Mouse (Mus musculus): ENCODE data around the gene Cyp46a1. TPM values are rescaled to one million over a fixed set of nuclear protein-coding genes. Genes with fewer than 3 reads are reported as not detected.

The Cyp46a1 gene
- total RNA-seq, 1 experiment: 0.98 TPM

DNA sequence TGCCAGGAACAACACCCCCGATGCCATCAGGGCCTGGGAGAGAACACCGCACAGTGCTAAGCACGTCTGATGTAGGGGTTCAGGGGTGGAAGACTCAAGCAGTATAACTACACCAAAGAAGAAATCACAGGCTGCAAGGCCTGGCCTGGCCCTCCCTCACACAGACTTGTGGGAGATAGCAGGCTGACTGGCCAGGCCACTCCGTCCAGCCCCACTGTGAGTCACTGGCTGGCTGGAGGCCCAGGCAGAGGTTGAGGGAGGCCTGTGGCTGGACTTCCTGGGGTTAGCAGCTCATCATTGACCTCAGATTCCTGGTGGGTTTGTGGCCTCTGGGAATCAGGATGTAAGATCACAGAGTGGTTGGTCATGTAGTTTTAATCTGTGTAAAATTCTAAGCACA, 59.5 kb downstream of the Cyp46a1 start:
- Histone ChIP-seq H3K36me3 (ENCODE audit: control insufficient read depth, insufficient read depth, low read length, poor library complexity, severe bottlenecking) (no peaks in the 10 kb centered on the region), H3K9me3 (ENCODE audit: control insufficient read depth, insufficient read depth, low read depth, low read length) (no peaks in the 10 kb centered on the region), H3K27ac (ENCODE audit: insufficient read depth, low read depth, low read length, poor library complexity, severe bottlenecking) (no peak overlapping the region), H3K4me1 (ENCODE audit: control insufficient read depth in 2 of 2, insufficient read depth in 2 of 2, low read length in 2 of 2, poor library complexity in 1 of 2) (no peaks in the 10 kb centered on the region; a peak in 1 of 4 replicates), H3K9ac (ENCODE audit: insufficient read depth, low read depth, low read length, poor library complexity, severe bottlenecking) (no peak overlapping the region), H3K4me3 (ENCODE audit: insufficient read depth in 1 of 2, low read depth in 1 of 2, low read length in 2 of 2, poor library complexity in 1 of 2, severe bottlenecking in 1 of 2) (no peak overlapping the region)
- no peak for DNase-seq (ENCODE audit: low read depth, low spot score)
- in situ Hi-C loops (cut with MboI; ENCODE audit: low sequenced_read_pairs in 2 of 2, unreplicated experiment in 2 of 2): no loop called here
- TF ChIP-seq CHD2 (IDR thresholded peaks at IDR 0.05; ENCODE audit: low read depth, low read length) (no peak), ZNF384 (IDR thresholded peaks at IDR 0.05; ENCODE audit: low read depth, low read length) (no peak), HCFC1 (IDR thresholded peaks at IDR 0.05; ENCODE audit: borderline replicate concordance, insufficient read depth, low read length) (no peak), ZC3H11A (IDR thresholded peaks at IDR 0.05; ENCODE audit: borderline replicate concordance, low read depth, low read length) (no peak), MAFK (IDR thresholded peaks at IDR 0.05; ENCODE audit: insufficient read depth, low read depth, low read length) (no peak)

- no peak overlapping the region for H3K27ac ChIP-seq (ENCODE audit: insufficient read depth, low read depth, low read length, poor library complexity, severe bottlenecking)
- no peaks in the 10 kb centered on the region for H3K36me3 ChIP-seq (ENCODE audit: control insufficient read depth, insufficient read depth, low read length, poor library complexity, severe bottlenecking)
- in situ Hi-C loops (cut with MboI; ENCODE audit: low sequenced_read_pairs in 2 of 2, unreplicated experiment in 2 of 2): no loop called here
- no peak for TF ChIP-seq ZNF384 (IDR thresholded peaks at IDR 0.05; ENCODE audit: low read depth, low read length)
- no peak for TF ChIP-seq ZC3H11A (IDR thresholded peaks at IDR 0.05; ENCODE audit: borderline replicate concordance, low read depth, low read length)
- TF ChIP-seq HCFC1 (IDR thresholded peaks at IDR 0.05; ENCODE audit: borderline replicate concordance, insufficient read depth, low read length): no peak
- no peak for TF ChIP-seq CHD2 (IDR thresholded peaks at IDR 0.05; ENCODE audit: low read depth, low read length)
- TF ChIP-seq MAFK (IDR thresholded peaks at IDR 0.05; ENCODE audit: insufficient read depth, low read depth, low read length): no peak
- no peaks in the 10 kb centered on the region; a peak in 1 of 4 replicates for H3K4me1 ChIP-seq (ENCODE audit: control insufficient read depth in 2 of 2, insufficient read depth in 2 of 2, low read length in 2 of 2, poor library complexity in 1 of 2)
- H3K9ac ChIP-seq (ENCODE audit: insufficient read depth, low read depth, low read length, poor library complexity, severe bottlenecking): no peak overlapping the region
- H3K9me3 ChIP-seq (ENCODE audit: control insufficient read depth, insufficient read depth, low read depth, low read length): no peaks in the 10 kb centered on the region
- no peak overlapping the region for H3K4me3 ChIP-seq (ENCODE audit: insufficient read depth in 1 of 2, low read depth in 1 of 2, low read length in 2 of 2, poor library complexity in 1 of 2, severe bottlenecking in 1 of 2)
- DNase-seq (ENCODE audit: low read depth, low spot score): no peak
Observed at GRCm38 (mm10) chr12:108394534-108395284, 60.5 kb downstream of the Cyp46a1 start.

DNA sequence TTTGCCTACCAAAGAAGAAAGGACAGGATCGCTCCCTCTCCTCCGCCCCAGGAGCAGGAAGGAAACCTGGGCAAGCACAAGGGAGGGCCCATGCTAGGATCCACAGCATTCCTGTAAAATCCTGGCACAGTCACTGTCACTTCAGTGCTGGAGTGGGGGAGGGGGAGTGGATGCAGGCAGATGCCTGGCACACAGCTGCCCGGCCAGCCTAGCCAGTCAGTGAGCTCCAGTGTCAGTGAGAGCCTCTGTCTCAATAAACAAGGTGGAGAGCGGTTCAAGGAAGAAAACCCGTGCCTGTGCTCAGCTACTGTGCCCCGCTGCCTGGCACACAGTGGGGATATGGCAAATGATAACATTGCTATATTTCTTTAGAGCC, 61.1 kb downstream of the Cyp46a1 start:
- TF ChIP-seq ZNF384 (IDR thresholded peaks at IDR 0.05; ENCODE audit: low read depth, low read length) (no peak), ZC3H11A (IDR thresholded peaks at IDR 0.05; ENCODE audit: borderline replicate concordance, low read depth, low read length) (no peak), HCFC1 (IDR thresholded peaks at IDR 0.05; ENCODE audit: borderline replicate concordance, insufficient read depth, low read length) (no peak), CHD2 (IDR thresholded peaks at IDR 0.05; ENCODE audit: low read depth, low read length) (no peak), MAFK (IDR thresholded peaks at IDR 0.05; ENCODE audit: insufficient read depth, low read depth, low read length) (no peak)
- Histone ChIP-seq H3K27ac (ENCODE audit: insufficient read depth, low read depth, low read length, poor library complexity, severe bottlenecking) (no peak overlapping the region), H3K36me3 (ENCODE audit: control insufficient read depth, insufficient read depth, low read length, poor library complexity, severe bottlenecking) (no peaks in the 10 kb centered on the region), H3K9ac (ENCODE audit: insufficient read depth, low read depth, low read length, poor library complexity, severe bottlenecking) (no peak overlapping the region), H3K4me1 (ENCODE audit: control insufficient read depth in 2 of 2, insufficient read depth in 2 of 2, low read length in 2 of 2, poor library complexity in 1 of 2) (no peaks in the 10 kb centered on the region; a peak in 1 of 4 replicates), H3K4me3 (ENCODE audit: insufficient read depth in 1 of 2, low read depth in 1 of 2, low read length in 2 of 2, poor library complexity in 1 of 2, severe bottlenecking in 1 of 2) (no peak overlapping the region), H3K9me3 (ENCODE audit: control insufficient read depth, insufficient read depth, low read depth, low read length) (no peaks in the 10 kb centered on the region)
- DNase-seq (ENCODE audit: low read depth, low spot score): no peak
- in situ Hi-C loops (cut with MboI; ENCODE audit: low sequenced_read_pairs in 2 of 2, unreplicated experiment in 2 of 2): no loop called here

DNA sequence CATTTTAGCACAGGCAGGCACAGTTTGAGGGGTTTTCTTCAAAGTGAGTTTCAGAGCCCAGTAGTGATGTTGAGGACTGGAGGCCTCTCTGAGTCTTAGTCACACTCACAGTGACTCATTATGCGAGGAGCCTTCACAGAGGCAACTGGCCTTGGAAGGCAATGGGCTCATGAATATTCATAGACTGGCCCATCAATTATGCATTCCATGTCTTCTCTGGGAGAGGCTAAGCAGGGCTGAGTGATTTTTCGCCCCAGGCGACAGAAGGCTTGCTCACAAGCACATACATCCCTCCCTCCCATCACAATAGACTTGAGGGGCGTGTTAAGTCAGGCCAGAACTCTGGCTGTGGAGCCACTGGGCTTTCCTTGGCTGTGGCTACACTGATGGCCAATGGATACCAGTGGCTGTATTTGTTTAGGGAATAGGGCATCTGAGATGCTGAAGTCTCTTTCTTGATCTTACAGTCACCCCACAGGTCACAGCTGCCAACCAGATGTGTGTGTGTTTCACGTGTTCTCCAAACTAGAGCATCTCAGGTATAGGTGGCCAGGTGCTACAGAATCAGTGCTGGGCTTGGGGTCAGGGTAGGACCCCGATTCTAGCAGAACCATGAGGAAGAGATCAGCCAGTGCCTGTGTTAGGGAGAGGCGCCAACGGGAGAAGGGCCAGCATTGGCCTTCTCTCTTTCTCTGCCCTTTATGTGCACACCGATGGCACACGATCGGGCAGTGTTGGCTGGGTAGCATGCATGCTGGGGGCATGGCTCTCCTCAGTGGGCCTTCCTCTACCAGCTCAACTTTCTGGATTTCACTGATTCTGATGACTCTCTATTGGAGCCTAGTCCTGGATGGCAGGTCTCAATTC, 62.1 kb downstream of the Cyp46a1 start:
- Histone ChIP-seq H3K36me3 (ENCODE audit: control insufficient read depth, insufficient read depth, low read length, poor library complexity, severe bottlenecking) (no peaks in the 10 kb centered on the region), H3K9ac (ENCODE audit: insufficient read depth, low read depth, low read length, poor library complexity, severe bottlenecking) (no peak overlapping the region), H3K27ac (ENCODE audit: insufficient read depth, low read depth, low read length, poor library complexity, severe bottlenecking) (no peak overlapping the region), H3K4me3 (ENCODE audit: insufficient read depth in 1 of 2, low read depth in 1 of 2, low read length in 2 of 2, poor library complexity in 1 of 2, severe bottlenecking in 1 of 2) (no peak overlapping the region), H3K4me1 (ENCODE audit: control insufficient read depth in 2 of 2, insufficient read depth in 2 of 2, low read length in 2 of 2, poor library complexity in 1 of 2) (no peaks in the 10 kb centered on the region; a peak in 1 of 4 replicates), H3K9me3 (ENCODE audit: control insufficient read depth, insufficient read depth, low read depth, low read length) (no peaks in the 10 kb centered on the region)
- peak; percentile 61 for DNase-seq (ENCODE audit: low read depth, low spot score)
- in situ Hi-C loops (cut with MboI; ENCODE audit: low sequenced_read_pairs in 2 of 2, unreplicated experiment in 2 of 2): no loop called here
- no peak for TF ChIP-seq ZNF384 (IDR thresholded peaks at IDR 0.05; ENCODE audit: low read depth, low read length)
- TF ChIP-seq MAFK (IDR thresholded peaks at IDR 0.05; ENCODE audit: insufficient read depth, low read depth, low read length): no peak
- no peak for TF ChIP-seq CHD2 (IDR thresholded peaks at IDR 0.05; ENCODE audit: low read depth, low read length)
- TF ChIP-seq ZC3H11A (IDR thresholded peaks at IDR 0.05; ENCODE audit: borderline replicate concordance, low read depth, low read length): no peak
- no peak for TF ChIP-seq HCFC1 (IDR thresholded peaks at IDR 0.05; ENCODE audit: borderline replicate concordance, insufficient read depth, low read length)

Data from ES-E14 (cell line).